In the genomic region with DNA sequence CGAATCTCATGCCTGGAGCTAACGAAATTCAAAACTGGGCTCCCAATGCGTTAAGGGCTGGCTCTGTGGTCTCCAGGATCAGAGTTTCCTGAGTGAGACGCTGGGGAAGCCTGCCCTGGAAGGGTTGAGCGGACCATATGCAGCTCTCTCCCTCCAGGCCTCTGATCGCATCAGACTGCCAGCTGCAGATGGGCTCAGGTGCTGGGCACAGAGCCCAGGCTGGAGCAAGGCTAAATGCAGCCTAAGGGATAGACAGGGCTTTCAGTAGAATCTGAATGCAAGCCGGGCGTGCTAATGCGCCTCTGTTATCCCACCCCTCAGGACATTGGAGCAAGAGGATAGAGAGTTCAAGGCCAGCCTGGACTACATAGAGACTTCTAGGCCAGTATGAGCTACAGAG, we compare ENCODE assay signal across 10 mouse cellular contexts. TPM values are rescaled to one million over a fixed set of nuclear protein-coding genes. Genes with fewer than 3 reads are reported as not detected.
DNase-seq lines count a peak whose midpoint lies in the region; ATAC-seq lines count a peak whose summit lies in the region.
"Had no signal": no experiment of that assay in that cellular context is flagged by ENCODE, and none has a peak within 500 bp of the region (broad histone marks: within the 10 kb centered on the region; RNA-seq: fewer than 3 reads in every experiment).

No protein-coding gene starts in this region.

- no peak for DNase-seq in heart, adult 8-10 months (ENCODE audit: low spot score)
- peak; percentile 7 for DNase-seq in Muller cell, postnatal 12 days (ENCODE audit: inconsistent ontology term)
- peak; percentile 63 for DNase-seq in cerebellum, adult 8-10 months
- DNase-seq in urinary bladder, postnatal 25 days (ENCODE audit: low spot score): no peak
- DNase-seq in kidney, postnatal 36 days: no peak
- DNase-seq in yolk sac, embryonic 10.5 days (ENCODE audit: low spot score): no peak
- DNase-seq: lung, adult 18-20 months had no signal

- 65% methylated on average over 9 of the region's 9 CpGs for WGBS in heart, embryonic 15.5 days
- WGBS in hindbrain, embryonic 15.5 days: 45% methylated on average over 9 of the region's 9 CpGs

- H3K4me2 ChIP-seq in heart, embryonic 15.5 days: no peak overlapping the region
- no peak overlapping the region for H3K4me2 ChIP-seq in hindbrain, embryonic 15.5 days

- no peaks in the 10 kb centered on the region for H3K9me3 ChIP-seq in heart, embryonic 15.5 days (replicated peaks)
- H3K9me3 ChIP-seq in hindbrain, embryonic 15.5 days: no peaks in the 10 kb centered on the region

- H3K4me1 ChIP-seq in heart, embryonic 15.5 days (replicated peaks): peaks cover 24% of the 10 kb centered on the region
- peaks cover 19% of the 10 kb centered on the region for H3K4me1 ChIP-seq in hindbrain, embryonic 15.5 days (replicated peaks)

- no peaks in the 10 kb centered on the region for H3K27me3 ChIP-seq in heart, embryonic 15.5 days
- H3K27me3 ChIP-seq in hindbrain, embryonic 15.5 days: no peaks in the 10 kb centered on the region

- H3K27ac ChIP-seq in heart, embryonic 15.5 days: peak overlapping the region; percentile 34; the same call in 1 of the 2 replicates
- H3K27ac ChIP-seq in hindbrain, embryonic 15.5 days (replicated peaks): no peak overlapping the region; the same call in 1 of the 2 replicates

- no peak for ATAC-seq in heart, embryonic 15.5 days (replicated peaks; ENCODE audit: insufficient number of reproducible peaks, insufficient read depth, low FRiP score, low read depth)
- ATAC-seq in hindbrain, embryonic 15.5 days (ENCODE audit: low FRiP score, low read depth): peak; percentile 75

- H3K4me3 ChIP-seq in heart, embryonic 15.5 days: no peak overlapping the region
- H3K4me3 ChIP-seq in hindbrain, embryonic 15.5 days: no peak overlapping the region

- no peak overlapping the region for H3K9ac ChIP-seq in heart, embryonic 15.5 days
- no peak overlapping the region for H3K9ac ChIP-seq in hindbrain, embryonic 15.5 days

- no peaks in the 10 kb centered on the region for H3K36me3 ChIP-seq in heart, embryonic 15.5 days
- H3K36me3 ChIP-seq in hindbrain, embryonic 15.5 days: no peaks in the 10 kb centered on the region

RNA-seq across cellular contexts. Expression of a gene that starts 31.8 kb away (rescaled TPM):
- polyA plus RNA-seq in heart, embryonic 15.5 days (2015; fragmentation: Nextera tagmentation; extraction: Ambion mirVana): 543 and 549 TPM in 2 replicates
- total RNA-seq in heart, adult 8-10 months (2022): 100 to 1,000 TPM; 143 to 158 (median 147) TPM
- 2,472 and 2,541 TPM in 2 replicates for polyA plus RNA-seq in hindbrain, embryonic 15.5 days (2015; fragmentation: Nextera tagmentation; extraction: Ambion mirVana)

RNA-seq across cellular contexts. Expression of a gene that starts 51.0 kb away (rescaled TPM):
- polyA plus RNA-seq in heart, embryonic 15.5 days (2015; fragmentation: Nextera tagmentation; extraction: Ambion mirVana): 0.23 TPM in 1 of 2 replicates, not detected in the other
- total RNA-seq in heart, adult 8-10 months (2022): not detected
- polyA plus RNA-seq in hindbrain, embryonic 15.5 days (2015; fragmentation: Nextera tagmentation; extraction: Ambion mirVana): not detected in 2 replicates
- total RNA-seq: heart, postnatal 10 days had no signal

Comparison
In these comparisons a context has a peak if more than half of its experiments do, and no peak if none do; other contexts are left out.
1. DNase-seq: peak in Muller cell, postnatal 12 days (single experiment) and cerebellum, adult 8-10 months (single experiment); none in heart, adult 8-10 months (single experiment), urinary bladder, postnatal 25 days (single experiment), kidney, postnatal 36 days (0 of 2) and yolk sac, embryonic 10.5 days (single experiment).